Mouse (Mus musculus) C2C12 (cell line): ENCODE results near the gene Akap5.

ENCODE experiments used
- CEBPB ChIP-seq: IDR thresholded peaks from one replicate; pipeline ENCODE4 v1.6.1; 2011; ENCODE audit warnings: low read depth, mild to moderate bottlenecking, control low read depth, moderate library complexity
- CTCF ChIP-seq: IDR thresholded peaks from one replicate; pipeline ENCODE4 v1.5.1; 2011; ENCODE audit not compliant: control insufficient read depth, insufficient read depth, insufficient read length
- FOSL1 ChIP-seq: IDR thresholded peaks from one replicate; pipeline ENCODE4 v1.8.0; 2011; ENCODE audit warnings: mild to moderate bottlenecking, low read length; ENCODE audit not compliant: poor library complexity, insufficient read depth, severe bottlenecking
- MAX ChIP-seq: IDR thresholded peaks from one replicate; pipeline ENCODE4 v1.6.1; 2011; ENCODE audit warnings: mild to moderate bottlenecking, control low read depth
- MYOD1 ChIP-seq: IDR thresholded peaks from one replicate; pipeline ENCODE4 v1.6.1; 2011; ENCODE audit warnings: low read depth; ENCODE audit not compliant: control insufficient read depth, insufficient read length
- MYOG ChIP-seq: IDR thresholded peaks from one replicate; pipeline ENCODE4 v1.6.1; 2011; ENCODE audit not compliant: control insufficient read depth, insufficient read length; ENCODE audit errors: extremely low read depth
- USF1 ChIP-seq: IDR thresholded peaks from one replicate; pipeline ENCODE4 v1.6.1; 2011; ENCODE audit warnings: low read depth, mild to moderate bottlenecking, control low read depth, moderate library complexity

GRCm38 (mm10) chr12:76308436-76308835, 16.3 kb upstream of the Akap5 start:
- TF ChIP-seq CTCF, result no peak
- no peak for TF ChIP-seq MYOG
- TF ChIP-seq MYOD1, result no peak
- TF ChIP-seq USF1, result no peak
- TF ChIP-seq CEBPB, result no peak
- TF ChIP-seq FOSL1, result no peak
- TF ChIP-seq MAX, result no peak
